Mouse (Mus musculus) thymus, postnatal 14 days (tissue): Measurements from ENCODE around the gene Eddm3b.
"Not testable (repeated sequence)": the region's sequence is repeated elsewhere in the genome, so short reads cannot be mapped to it uniquely, and the experiment has no call there.

ENCODE experiments used
- DNase-seq: peaks from one replicate; pipeline ENCODE4 v3.0.0; 2021

The Eddm3b gene

DNA sequence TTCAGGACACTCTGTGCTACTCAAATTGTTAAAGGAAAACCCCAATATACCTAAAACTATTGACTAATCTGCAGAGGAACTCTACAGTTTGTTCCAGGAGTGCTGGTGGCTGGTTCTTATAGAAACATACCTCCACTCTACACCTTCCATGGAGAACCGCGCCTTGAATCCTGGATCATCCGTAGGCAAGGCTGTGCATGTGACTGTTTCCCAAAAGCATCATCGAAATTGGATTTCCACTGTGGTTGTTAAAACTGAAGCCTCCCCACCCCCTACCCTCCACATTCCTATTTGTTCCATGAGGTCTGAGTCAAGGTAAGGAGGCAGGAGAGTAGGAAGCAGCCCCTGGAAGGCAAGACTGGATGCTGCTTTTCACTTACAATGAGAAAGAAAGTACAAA lies 30.2 kb downstream of the Eddm3b start:
- no peak for DNase-seq

- DNase-seq, result no peak
These were observed 31.3 kb downstream of the Eddm3b start for GRCm38 (mm10) chr14:51145521-51145920.

GRCm38 (mm10) chr14:51146685-51147084 lies 32.5 kb downstream of the Eddm3b start, which contains the start of gene Rnase1:
TSS of gene Rnase1 (minus strand) at chr14:51146785.
- DNase-seq, result no peak

- DNase-seq, result no peak
These were observed 33.8 kb downstream of the Eddm3b start for GRCm38 (mm10) chr14:51148006-51148405.

GRCm38 (mm10) chr14:51149164-51149563 lies 34.9 kb downstream of the Eddm3b start:
- no peak for DNase-seq

- DNase-seq, result no peak
These were observed 36.1 kb downstream of the Eddm3b start for GRCm38 (mm10) chr14:51150206-51150831.

DNA sequence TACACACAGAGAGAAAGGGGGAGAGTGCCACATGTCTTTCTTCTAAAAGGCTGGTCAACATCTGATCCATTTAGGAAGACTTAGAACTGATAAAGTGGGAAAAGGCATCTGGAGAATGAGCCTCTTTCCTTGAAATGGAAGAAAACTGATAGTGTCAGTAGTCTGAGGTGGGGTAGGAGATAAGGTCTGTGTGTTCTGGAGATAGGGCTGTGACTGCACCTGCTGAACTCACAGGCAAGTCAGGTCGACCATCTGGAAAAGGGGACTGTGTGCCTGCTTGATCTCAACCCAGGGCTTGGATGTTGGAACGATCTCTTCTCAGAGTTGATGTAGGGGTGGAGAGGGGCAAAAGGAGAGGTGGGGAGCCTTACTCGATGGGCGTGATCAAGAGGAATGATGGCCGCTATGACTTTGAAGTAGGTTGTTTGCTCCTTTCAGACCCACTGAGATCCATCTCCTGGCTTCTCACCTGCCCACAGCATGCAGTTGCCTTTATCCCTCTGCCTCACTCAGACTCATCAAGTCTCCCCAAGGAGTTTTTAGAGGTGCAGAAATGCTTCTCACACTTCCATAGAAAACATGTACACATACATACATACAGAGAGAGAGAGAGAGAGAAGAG lies 38.1 kb downstream of the Eddm3b start:
- no peak for DNase-seq

DNA sequence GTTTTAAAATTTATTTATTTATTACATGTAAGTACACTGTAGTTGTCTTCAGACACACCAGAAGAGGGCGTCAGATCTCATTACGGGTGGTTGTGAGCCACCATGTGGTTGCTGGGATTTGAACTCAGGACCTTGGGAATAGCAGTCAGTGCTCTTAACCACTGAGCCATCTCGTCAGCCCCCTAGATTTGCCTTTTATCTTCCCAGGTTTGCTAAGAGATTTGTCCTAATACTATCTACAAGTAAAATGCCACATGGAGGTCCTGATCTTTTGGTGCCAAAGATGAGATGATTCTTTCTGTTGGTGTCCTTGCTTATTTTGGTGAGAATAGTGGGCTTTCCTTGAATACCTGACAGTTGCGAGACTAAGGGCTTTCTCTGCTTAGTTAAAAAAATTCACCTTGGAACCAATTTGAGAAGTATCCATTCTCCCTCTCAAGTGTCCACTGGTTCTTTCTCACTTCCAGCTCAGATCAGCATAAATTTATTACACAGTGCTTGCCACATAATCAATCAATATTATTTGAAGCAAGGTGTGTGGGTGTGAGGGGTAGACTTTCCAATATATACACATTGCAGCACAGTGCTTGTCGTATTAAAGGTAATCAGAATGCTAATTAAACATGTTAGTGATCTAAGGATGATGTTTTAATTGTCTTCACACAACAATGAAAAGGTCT lies 42.0 kb downstream of the Eddm3b start:
- DNase-seq, result no peak

DNA sequence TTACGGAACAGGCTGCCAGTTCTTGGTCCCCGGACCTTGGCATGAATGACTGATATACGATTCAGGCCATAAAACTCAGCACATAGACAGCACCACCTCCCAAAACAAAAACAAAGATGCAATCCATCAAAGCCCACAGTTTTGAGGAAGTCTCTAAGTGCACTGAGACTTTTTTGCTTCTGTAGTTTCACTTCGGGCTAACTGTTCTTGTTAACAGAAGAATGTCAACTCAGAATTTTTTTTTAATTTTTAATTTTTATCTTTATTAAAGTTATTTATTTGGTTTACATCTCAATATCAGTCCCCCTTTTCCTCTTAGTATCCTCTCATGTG lies 42.5 kb downstream of the Eddm3b start:
- DNase-seq, result no peak

- DNase-seq, result no peak
These were observed 42.8 kb downstream of the Eddm3b start for GRCm38 (mm10) chr14:51157072-51157471.

DNA sequence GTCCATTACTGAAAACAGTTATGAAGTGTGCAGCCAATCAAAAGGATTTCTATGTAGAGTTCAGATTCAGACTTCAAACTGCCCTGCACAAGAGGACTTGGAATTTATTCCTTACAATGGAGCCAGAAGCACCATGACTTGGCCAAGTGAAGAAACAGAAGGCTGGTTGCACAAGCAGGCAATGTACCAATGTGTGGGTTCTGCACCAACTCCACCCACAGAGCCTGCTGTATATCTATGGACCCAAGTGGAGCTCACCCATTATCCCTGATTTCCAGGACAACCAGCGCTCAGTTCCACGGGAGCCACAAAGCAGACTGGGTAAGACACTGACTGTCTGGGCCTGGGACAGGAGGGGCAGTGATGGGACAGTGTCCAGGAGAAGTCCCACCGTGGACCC lies 47.8 kb downstream of the Eddm3b start, which contains the start of gene Rnase2b:
Gene Rnase2b, plus strand, starts transcription at position 285 of the 400 bp plus-strand sequence.
- not testable (repeated sequence) for DNase-seq

DNA sequence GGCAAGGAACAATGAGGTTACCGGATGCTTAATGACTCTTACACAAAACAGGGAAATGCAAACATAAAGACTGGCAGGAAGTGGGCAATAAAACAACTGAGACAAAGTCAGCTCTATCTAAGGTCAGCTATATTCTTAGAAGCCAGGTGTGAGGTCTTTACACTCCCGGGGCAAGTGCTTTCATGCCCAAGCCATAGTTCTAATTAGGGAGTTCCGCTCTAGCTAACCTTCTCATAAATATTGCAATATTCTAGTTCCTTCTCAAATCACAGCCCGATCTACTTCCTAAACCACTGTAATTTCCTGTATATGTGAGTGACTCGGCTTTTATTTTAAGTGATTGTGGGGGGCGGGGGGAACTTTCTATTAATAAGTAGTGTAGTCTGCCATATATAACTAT lies 49.1 kb downstream of the Eddm3b start:
- not testable (repeated sequence) for DNase-seq

- DNase-seq, result no peak
These were observed 51.2 kb downstream of the Eddm3b start for GRCm38 (mm10) chr14:51165435-51165834.

DNA sequence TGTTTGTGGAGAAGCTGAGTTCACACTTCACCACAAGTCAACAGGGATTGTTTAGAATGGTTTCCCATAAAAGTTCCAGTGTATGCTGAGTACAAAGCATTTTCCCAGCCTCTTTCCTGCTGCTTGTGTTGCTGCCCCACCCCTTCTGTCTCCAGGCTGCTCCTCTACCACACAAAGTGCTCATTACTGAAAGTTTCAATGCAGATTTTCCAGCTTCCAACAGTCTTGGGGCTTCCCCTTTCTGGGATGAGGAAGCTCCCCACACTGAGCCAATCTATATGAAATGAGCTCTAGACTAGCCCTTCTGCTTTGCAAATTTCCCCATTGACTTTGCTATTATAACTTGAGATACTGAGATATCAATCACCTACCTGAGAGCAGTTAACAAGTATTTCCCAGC lies 51.8 kb downstream of the Eddm3b start:
- DNase-seq, result no peak
